Mouse (Mus musculus) liver, adult (tissue): ENCODE measurements around the gene Wnt5b.

Experiments used
- GATA4 ChIP-seq: IDR thresholded peaks from 2 replicates; pipeline ENCODE4 v1.6.1; 2014; ENCODE audit warnings: mild to moderate bottlenecking, low read length; ENCODE audit not compliant: insufficient replicate concordance

Gene Wnt5b

DNA sequence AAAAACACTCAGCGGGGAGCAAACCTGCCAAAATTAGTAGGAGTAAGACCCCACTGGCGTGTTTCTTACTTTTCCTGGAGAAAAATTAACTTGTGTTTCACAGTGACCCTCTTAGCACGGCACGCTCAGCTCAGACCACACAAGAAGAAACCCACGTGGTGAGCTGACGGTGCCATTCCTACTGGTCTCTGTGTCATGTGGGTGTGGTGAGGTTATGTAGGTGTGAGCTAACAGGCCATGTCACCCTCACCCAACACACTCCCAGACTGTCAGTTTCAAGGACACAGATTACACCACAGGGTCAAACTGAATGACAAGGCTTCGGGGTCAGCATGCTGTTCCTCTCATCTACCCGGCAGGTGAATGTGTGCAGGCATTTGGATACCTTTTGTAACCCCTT lies 39.4 kb downstream of the Wnt5b start:
- no peak for TF ChIP-seq GATA4

DNA sequence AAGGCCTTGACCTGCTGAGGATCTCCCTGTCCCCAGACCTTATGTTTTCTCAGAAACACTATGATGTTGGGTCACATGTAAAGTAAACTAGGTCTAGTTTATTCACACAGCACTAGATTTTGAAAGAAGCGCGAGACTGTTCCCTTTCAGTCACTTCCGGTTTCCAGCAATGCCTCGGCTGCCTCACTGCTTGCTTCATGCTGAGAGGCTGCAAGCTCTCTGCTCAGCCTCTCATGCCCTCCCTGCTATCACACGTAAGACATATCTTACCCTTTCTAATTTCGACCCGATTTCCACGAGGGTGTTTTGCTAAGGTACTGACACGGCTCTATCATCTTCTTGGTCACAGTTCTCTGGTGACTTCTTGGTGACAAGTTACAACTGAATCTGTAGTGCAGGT lies 42.1 kb downstream of the Wnt5b start:
- TF ChIP-seq GATA4: no peak

DNA sequence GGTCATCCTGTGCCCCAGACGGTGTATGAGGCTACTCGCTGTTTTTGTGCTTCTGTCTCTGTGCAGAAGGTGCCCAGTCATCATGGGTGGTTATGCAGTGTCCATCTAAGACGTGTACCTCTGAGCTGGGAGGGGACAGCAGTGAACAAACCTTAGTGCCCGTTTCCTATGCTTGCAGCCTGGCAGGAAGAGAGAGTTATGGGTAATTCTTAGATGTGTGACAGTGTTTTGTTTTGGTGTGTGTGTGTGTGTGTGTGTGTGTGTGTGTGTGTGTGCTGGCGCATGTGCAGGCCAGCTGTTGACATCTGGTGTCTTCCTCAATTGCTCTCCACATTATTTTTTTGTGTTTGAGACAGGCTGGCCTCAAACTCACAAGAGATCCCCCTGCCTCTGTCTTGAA lies 44.1 kb downstream of the Wnt5b start:
- no peak for TF ChIP-seq GATA4

DNA sequence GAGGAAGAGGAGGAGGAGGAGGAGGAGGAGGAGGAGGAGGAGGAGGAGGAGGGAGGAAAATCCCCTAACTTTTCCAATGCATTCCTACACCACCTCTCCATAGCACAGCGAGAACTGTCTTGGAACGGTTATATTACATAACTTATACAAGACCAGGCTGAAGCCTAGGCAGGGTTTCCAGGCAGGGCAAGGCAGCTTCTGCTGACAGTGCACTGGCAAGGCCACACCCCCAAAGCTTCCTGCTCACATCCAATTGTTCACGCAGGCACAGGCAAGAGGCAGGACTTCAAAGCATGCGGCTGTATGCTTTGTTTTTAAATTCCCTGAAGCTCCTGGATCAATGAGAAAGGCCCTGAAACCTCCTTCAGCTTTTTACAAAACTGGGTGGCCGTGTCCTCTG lies 44.9 kb downstream of the Wnt5b start:
- TF ChIP-seq GATA4: no peak

DNA sequence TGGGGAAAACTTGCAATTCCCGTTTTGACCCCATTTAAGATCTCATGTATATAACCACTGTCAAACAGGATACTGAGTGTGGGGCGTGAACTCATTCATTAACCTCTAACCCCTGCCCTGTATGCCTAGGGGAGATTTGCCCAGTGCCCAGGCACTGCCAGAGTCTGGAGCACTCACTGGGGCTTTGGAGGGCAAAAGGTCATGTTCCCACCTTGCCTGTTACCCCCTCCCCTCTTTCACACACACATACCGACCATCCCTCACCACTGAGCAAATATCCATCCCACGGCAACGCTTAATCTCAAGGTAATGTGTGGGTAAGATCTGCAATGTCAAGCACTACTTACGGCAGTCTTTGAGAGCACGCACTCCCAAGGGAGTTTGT lies 51.5 kb downstream of the Wnt5b start:
- no peak for TF ChIP-seq GATA4

DNA sequence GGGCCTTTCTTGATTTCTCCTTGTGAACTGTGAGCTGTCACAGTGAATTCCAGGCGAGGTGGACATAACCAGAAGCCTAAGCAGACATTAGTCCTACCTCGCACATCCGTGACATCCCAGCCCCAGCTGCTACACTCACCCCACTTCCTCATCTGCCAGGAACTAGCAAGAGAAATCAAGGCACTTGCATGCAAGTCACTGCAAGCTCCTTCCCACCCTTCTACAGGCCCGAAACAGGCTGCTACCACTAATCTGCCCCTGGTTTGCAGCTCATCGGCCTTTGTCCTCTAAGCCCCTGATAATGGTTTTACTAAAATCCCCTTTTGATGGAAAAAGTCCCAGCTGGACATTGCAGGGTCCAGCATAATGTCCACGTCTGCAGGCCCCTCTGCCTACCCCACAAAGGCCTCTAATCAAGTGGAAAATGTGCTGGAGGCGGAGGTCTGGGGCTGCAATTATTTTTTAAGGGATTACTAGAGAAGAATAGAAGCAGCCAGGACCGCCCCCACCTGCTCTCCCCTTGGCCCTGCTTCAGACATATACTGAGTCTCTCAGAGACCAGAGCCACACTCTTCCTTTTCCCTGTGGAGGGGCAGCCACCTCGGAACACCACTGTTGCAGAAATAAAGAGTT lies 52.0 kb downstream of the Wnt5b start:
- TF ChIP-seq GATA4: no peak

DNA sequence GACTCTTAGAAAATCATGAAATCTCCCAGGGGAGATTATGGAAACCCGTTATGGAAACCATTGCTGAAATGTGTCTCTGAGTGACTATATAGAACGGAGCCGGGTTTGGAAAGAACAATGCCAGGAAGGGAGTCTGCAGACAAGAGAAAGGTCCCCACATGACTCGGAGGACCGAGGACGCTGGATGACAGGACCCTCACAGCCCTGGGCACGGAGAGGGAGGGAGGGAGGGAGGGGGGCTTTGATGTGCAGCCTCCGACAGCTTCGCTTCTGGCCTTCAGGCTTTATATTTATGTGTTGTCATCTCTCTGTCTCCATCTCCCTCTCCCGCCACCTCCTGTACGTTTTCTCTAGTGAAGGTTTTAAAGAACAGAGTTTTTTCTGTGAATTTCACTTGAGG lies 53.1 kb downstream of the Wnt5b start:
- TF ChIP-seq GATA4: no peak

DNA sequence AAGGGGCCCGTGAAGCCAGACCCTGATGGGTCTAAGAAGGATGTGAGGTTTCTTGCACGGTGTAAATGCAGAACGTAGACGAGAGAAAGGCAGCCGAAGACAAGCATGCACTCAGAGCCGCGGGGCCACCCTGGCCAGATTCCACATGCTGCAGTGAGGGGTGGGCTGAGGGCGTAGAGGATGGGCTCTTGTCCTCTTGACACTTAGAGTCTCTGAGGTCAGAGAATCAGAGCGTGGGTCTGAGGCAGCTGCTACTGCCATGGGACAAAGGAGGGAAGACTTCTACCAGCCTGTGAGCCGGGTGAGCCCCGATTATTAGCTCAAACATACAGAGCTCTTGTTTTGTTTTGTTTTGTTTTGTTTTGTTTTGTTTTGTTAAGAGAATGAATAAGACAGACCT lies 53.6 kb downstream of the Wnt5b start:
- no peak for TF ChIP-seq GATA4

DNA sequence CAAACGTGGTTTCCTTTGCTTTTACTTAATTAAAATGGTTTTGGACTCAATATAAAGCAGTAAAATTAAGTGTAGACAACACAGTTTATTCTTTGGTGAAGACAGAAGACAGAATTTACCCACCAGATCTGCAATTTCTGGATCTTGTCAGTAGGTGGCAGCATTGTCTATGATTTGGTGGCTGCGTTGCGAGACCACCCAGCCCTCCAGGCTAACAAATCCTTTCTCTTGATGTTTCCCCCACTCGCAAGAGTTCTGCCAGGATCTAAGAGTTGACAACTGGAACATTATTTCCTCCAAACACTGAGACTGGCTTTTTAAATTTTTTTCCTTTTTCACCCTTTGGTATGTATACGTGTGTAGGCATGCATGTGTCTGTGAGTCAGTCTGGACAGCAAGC lies 54.4 kb downstream of the Wnt5b start:
- no peak for TF ChIP-seq GATA4

DNA sequence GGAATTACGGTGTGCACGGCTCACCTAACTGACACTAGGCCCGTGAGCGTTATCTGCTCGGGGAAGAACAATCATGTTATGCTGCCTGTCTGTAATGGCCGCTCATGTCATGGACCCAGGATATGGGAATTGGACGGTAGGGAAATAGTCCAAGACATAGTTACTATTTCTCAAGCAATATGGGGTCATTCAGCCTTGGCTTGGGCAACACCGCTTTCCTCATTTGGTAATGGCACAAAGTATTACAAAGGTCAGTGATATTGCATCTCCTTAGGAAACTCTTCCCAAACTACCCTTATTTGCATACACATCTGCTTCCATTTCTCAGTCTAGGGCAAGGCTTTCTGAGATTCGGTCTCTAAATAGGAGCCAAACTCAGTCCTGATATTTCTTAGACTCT lies 56.5 kb downstream of the Wnt5b start:
- TF ChIP-seq GATA4: no peak

DNA sequence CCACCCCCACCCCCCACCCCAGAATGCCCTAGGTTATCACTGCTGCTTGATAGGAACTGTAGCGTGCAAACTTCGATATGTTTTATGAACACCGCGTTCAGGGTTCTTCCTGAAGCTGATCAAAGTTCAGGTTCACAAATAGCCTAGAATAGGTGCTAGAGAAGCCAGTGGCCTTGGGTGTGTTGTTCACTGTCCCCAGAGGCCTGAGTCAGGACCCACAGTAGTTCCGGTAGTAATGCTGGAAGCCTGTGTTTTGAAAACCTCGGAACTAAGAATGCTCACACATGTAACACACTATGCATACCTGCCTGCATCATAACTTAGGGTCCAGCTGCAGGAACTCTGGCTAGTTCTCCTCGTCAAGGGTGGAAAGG lies 57.1 kb downstream of the Wnt5b start:
- TF ChIP-seq GATA4: no peak

DNA sequence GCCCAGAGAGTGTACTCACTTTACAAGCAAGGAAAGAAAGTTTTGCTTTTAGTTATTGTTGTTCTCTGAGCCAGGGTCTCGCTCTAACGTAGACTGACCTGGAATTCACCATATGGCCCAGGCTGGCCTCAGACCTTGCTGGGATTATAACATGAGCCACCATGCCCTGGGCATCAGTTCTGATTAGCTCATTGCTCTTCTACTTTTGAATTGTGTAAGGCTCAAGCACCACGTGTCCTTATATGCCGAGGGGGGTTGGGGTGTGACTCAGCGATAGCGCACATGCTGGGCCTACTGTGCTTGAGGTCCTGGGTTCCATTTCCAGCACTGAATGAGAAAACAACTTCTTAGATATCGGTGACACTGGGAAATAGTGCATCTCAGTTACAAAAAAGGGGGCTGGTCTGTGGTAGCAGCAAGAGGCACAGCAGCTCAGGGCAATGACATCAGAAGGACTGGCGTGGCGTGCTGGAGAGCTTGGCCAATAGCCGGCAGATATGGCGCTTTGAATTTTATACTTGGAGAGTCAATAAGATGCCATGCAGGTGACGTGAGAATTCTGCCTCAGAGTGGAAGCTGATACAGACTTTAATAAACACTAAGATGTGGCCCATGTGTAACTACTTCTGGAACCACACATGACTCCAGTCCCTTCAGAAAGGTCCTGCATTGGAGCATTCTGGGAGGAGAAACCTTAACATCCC lies 57.6 kb downstream of the Wnt5b start:
- TF ChIP-seq GATA4: no peak

DNA sequence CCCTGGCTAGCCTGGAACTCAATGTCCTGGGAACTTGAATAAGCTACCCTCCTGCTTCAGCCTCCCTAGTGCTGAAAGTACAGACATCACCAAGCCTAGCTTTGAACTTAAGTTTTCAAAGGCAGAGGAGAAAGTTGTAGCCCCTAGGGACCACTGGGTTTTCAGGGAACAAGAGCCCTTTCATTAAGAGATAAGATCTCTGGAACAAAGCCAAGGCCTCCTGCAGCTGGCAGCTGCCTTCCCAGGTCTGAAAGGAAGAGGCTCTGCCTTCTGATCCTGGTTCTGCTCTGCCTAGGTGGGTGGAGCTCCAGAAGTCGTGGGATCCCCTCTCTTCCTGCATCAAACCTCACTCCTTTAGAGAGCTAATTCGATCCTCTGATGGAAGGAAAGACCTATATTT lies 58.7 kb downstream of the Wnt5b start:
- no peak for TF ChIP-seq GATA4

DNA sequence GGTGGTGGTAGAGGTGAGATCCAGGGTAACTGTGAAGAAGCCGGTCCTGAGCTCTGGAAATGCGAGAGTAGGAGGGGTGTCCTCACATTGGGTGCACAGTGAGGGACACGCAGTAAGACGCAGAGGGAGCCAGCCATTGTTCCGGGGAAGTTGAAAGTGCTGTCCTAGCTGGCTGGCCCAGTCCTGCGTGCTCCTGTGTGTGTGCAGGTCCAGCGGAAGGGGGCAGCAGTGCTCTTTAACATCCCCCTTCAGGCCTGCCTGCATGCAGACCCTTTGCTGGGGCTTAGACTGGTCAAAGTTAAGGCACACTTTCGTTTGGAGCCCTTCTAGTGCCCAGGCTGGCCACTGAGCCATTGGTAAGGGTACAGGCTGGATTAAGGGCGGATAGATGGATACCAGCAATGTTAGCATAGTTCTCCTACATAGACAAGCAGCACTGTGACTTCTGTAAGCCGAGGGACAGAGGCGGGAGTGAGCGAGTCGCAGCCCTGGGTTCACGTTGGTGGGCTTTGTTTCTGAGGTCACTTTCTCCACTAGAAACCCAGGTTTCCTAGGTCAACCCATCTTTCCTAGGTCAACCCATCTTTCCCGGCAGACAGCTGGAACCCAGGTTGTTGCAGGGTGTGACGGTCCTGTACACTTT lies 61.1 kb downstream of the Wnt5b start:
- TF ChIP-seq GATA4: no peak

DNA sequence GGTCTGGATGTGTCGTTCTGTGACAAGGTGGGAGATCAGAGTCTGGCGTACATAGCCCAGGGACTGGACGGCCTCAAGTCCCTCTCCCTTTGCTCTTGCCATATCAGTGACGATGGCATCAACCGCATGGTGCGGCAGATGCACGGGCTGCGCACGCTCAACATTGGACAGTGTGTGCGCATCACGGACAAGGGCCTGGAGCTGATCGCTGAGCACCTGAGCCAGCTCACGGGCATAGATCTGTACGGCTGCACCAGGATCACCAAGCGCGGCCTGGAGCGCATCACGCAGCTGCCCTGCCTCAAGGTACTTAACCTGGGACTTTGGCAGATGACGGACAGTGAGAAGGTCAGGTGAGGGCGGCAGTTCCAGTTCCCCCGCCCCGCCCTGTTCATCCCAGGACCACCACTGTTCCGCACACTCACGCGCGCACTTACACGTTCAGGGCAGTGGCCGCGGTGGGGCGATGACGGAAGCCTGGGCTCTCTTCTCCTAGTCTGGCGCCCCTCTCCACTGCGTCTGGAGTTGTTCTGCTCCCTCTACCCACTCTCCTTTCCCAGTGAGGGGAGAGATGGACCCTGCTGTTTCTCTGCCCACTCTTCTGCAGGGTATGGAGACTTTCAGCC lies 63.3 kb downstream of the Wnt5b start:
- no peak for TF ChIP-seq GATA4
